Mouse (Mus musculus): ENCODE data around the gene Vmn1r185.
"Not testable (repeated sequence)": the region's sequence is repeated elsewhere in the genome, so short reads cannot be mapped to it uniquely, and the experiment has no call there.

Vmn1r185 gene

DNA sequence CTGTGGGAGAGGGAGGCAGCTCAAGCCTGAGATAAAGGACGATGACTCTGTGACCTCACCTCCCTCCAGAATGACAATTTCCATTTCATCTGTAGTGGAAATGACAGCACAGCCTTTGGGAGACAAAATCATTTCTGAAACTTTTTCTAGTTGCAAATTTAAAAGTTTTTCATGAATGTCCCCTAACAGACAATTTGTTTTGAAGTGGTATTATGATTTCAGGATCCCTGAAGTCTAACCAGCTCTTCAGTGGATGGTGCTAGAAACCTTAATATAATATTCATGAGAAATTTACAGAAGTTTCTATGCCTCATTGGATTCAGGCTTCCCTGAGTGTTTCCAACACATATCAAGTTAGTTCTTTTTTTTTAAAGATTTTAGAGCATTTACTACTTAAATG, at the start of gene Vmn1r185:
TSS of gene Vmn1r185 (minus strand) at position 101 of the 400 bp plus-strand sequence.
- DNase-seq (ENCODE audit: low spot score in 2 of 2), result not testable (repeated sequence)

DNA sequence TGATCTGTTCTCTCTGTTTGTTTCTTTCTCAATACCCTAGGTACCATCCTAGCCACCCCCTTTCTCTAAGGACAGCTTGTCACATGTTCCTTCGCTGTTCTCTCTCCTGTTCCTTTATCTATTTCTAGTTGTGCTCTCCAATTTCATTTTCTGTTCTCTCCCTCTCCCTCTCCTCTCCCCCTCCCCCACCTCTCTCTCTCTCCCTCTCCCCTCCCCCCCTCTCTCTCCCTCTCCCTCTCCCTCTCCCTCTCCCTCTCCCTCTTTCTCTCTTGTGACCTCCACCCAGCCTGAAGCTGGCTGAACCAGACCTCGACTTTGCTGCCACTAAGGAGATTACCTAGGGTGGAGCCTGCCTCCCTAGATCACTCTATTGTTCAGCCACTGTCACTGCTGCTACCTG, 49.2 kb upstream of the Vmn1r185 start:
- DNase-seq (ENCODE audit: low spot score in 2 of 2), result not testable (repeated sequence)

DNA sequence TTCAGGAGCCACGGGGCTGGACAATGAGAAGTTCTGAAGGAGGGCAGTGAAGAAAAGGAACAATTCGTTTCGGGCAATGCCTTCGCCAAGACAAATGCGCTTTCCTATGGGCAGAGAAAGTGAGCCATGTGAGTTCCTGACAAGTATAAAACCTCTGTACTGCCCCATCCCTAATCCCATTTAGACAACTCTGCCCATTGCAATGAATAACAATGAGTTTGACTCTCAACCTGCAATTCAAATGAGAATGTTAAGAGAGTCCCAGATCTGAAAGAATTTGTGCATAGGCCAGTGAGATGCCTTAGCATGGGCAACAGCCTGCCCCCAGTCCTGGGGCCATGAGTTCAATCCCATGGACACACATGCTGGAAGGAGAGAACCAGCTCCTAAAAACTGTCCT, 47.7 kb upstream of the Vmn1r185 start:
- DNase-seq (ENCODE audit: low spot score in 2 of 2), result no peak

DNA sequence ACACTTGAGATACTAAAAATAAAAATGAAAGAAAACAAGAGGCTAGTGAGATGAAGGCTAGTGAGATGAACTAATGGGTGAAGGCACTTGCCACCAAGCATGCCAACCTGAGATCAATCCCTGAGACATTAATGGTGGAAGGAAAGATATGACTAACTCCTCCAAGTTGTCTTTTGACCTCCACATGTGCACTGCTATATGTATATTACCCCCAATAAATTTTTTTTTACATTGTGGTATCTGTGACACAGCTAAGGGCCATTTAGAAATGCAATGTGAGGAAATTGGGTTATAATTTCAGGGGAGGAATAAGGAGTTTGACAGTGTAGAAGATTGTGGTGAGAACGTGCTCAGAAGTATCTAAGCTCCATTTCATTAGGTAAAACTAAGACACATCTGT, 28.5 kb downstream of the Vmn1r185 start:
- no peak for DNase-seq (ENCODE audit: low spot score in 2 of 2)

DNA sequence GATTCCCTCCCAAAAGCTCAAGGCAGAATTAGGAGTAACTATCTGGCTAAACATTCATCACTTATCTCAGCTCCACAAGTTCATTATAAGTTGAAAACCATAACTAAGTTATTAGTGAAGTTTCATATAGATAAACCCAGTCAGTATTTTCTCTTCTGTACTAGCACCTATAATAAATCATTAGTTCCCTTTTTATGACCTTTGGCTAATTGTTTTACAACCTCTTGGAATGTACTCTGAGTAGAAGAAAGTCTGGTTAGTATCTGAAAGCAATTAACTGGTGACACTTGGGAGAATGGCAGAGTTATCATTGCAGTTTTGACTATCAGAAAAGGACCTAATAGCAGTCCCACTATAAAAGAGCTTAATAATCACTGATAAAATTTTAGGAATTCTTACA, 29.2 kb downstream of the Vmn1r185 start:
- DNase-seq (ENCODE audit: low spot score in 2 of 2), result no peak
